Mouse (Mus musculus): ENCODE data around the gene Hypm. TPM values are rescaled to one million over a fixed set of nuclear protein-coding genes. Genes with fewer than 3 reads are reported as not detected.

Hypm gene
- polyA plus RNA-seq (2015; fragmentation: Nextera tagmentation; extraction: Ambion mirVana) = not detected in 2 replicates

DNA sequence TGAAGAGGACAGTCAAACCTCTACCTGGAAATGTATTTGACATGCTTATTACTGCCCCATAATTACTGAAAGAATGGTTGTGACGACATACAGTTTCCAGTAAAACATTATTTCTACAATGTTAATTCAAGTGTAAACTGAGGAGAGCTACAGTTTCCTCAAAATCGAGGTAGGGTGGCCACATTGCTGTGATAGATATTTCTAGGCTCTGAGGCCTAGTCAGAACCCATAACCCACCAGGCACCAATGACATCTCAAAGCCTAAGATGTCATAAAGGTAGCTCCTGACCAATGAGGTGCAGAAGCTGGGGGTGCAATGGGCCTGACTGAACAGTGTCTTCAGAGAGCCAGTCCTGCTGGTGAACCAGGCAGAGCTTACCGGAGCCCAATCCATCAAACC is at the start of gene Hypm:
Hypm (plus strand) TSS at position 301 of the 400 bp plus-strand sequence.
- H3K9ac ChIP-seq (replicated peaks; ENCODE audit: low read depth) = no peak within 1 kb of the TSS
- no peaks in the 10 kb centered on the region for H3K4me1 ChIP-seq (ENCODE audit: insufficient read depth, low read depth, low read length)
- no peaks in the 10 kb centered on the region for H3K36me3 ChIP-seq (ENCODE audit: insufficient read depth, low read length)
- H3K9me3 ChIP-seq (ENCODE audit: low read length) = no peaks in the 10 kb centered on the region
- H3K27me3 ChIP-seq (replicated peaks; ENCODE audit: insufficient read depth, low read length) = no peaks in the 10 kb centered on the region
- WGBS = 71% methylated on average over 3 of the region's 3 CpGs
- no peak within 1 kb of the TSS for H3K4me3 ChIP-seq (ENCODE audit: low read depth, low read length)
- H3K27ac ChIP-seq (ENCODE audit: low read length) = no peak within 1 kb of the TSS
- DNase-seq (ENCODE audit: low spot score) (no peak), ATAC-seq (no peak)
- TF ChIP-seq EP300 (IDR thresholded peaks at IDR 0.05) (no peak), CTCF (IDR thresholded peaks at IDR 0.05) (no peak)
- no peak within 1 kb of the TSS for H3K4me2 ChIP-seq (replicated peaks; ENCODE audit: low read depth, low read length)

- H3K4me1 ChIP-seq (ENCODE audit: insufficient read depth, low read depth, low read length) = no peaks in the 10 kb centered on the region
- H3K4me2 ChIP-seq (replicated peaks; ENCODE audit: low read depth, low read length) = no peak overlapping the region
- 65% methylated on average over 1 of the region's 1 CpGs for WGBS
- H3K27ac ChIP-seq (ENCODE audit: low read length) = no peak overlapping the region
- no peak overlapping the region for H3K4me3 ChIP-seq (ENCODE audit: low read depth, low read length)
- DNase-seq (ENCODE audit: low spot score) (no peak), ATAC-seq (no peak)
- H3K36me3 ChIP-seq (ENCODE audit: insufficient read depth, low read length) = no peaks in the 10 kb centered on the region
- H3K9ac ChIP-seq (replicated peaks; ENCODE audit: low read depth) = no peak overlapping the region
- no peak for TF ChIP-seq EP300 (IDR thresholded peaks at IDR 0.05)
- H3K9me3 ChIP-seq (ENCODE audit: low read length) = no peaks in the 10 kb centered on the region
- no peaks in the 10 kb centered on the region for H3K27me3 ChIP-seq (replicated peaks; ENCODE audit: insufficient read depth, low read length)
Measured at GRCm38 (mm10) chrX:9810101-9810500, 36.6 kb upstream of the Hypm start.

DNA sequence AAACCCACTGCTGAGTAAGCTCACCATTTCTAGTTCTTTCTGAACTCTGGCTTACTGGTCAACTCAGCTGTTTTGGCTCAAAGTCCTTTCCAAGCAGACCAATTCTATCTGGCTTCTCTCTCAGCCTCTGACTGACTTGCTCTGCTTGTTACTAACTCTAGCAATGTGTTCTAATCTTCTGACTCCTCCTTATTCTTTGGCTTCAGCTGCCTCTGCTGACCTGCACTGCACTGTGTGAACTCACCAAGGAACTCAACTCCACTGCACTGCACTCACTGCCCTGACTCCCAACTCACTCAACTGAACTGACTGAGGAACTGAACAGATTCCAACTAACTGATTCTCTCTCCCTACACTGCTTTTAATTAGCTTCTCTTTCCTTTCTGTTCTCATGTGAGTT is 34.3 kb upstream of the Hypm start:
- Histone ChIP-seq H3K9me3 (ENCODE audit: low read length) (no peaks in the 10 kb centered on the region), H3K4me1 (ENCODE audit: insufficient read depth, low read depth, low read length) (no peaks in the 10 kb centered on the region), H3K4me3 (ENCODE audit: low read depth, low read length) (no peak overlapping the region), H3K9ac (replicated peaks; ENCODE audit: low read depth) (no peak overlapping the region), H3K36me3 (ENCODE audit: insufficient read depth, low read length) (no peaks in the 10 kb centered on the region), H3K27me3 (replicated peaks; ENCODE audit: insufficient read depth, low read length) (no peaks in the 10 kb centered on the region), H3K27ac (ENCODE audit: low read length) (no peak overlapping the region), H3K4me2 (replicated peaks; ENCODE audit: low read depth, low read length) (no peak overlapping the region)
- TF ChIP-seq CTCF (IDR thresholded peaks at IDR 0.05) (no peak), EP300 (IDR thresholded peaks at IDR 0.05) (no peak)
- DNase-seq (ENCODE audit: low spot score) = no peak
- ATAC-seq = no peak

DNA sequence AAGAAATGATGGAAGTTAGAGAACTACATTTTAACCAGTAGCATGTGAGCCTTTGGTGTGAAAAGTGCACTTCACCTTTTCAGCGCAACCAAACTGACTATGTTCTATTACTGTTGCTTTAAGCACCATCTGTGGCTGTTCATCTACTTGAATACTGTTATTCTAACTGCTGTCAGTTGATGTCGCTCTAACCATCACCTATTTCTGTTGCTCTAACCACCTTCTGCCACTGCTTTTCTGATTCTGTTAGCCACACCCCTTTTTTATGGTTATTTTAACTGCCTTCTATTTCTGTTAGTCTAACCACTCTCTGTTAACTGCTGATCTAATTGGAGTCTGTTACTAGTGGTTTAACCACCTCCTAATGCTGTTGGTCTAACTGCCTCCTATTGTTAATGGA is 11.9 kb upstream of the Hypm start:
- DNase-seq (ENCODE audit: low spot score) = no peak
- Histone ChIP-seq H3K4me3 (ENCODE audit: low read depth, low read length) (no peak overlapping the region), H3K9me3 (ENCODE audit: low read length) (no peaks in the 10 kb centered on the region), H3K9ac (replicated peaks; ENCODE audit: low read depth) (no peak overlapping the region), H3K27ac (ENCODE audit: low read length) (no peak overlapping the region), H3K27me3 (replicated peaks; ENCODE audit: insufficient read depth, low read length) (no peaks in the 10 kb centered on the region), H3K4me2 (replicated peaks; ENCODE audit: low read depth, low read length) (no peak overlapping the region), H3K36me3 (ENCODE audit: insufficient read depth, low read length) (no peaks in the 10 kb centered on the region), H3K4me1 (ENCODE audit: insufficient read depth, low read depth, low read length) (no peaks in the 10 kb centered on the region)
- WGBS = 68% methylated on average over 2 of the region's 2 CpGs
- TF ChIP-seq EP300 (IDR thresholded peaks at IDR 0.05) = no peak
- TF ChIP-seq CTCF (IDR thresholded peaks at IDR 0.05) = 0 out of 2 replicates have a peak, but pooled peaks have one; percentile 8
- no peak for ATAC-seq

GRCm38 (mm10) chrX:9849403-9849802 is 2.7 kb downstream of the Hypm start, which contains the start of gene H2al3:
Gene H2al3, plus strand, starts transcription at chrX:9849703.
- no peaks in the 10 kb centered on the region for H3K27me3 ChIP-seq (replicated peaks; ENCODE audit: insufficient read depth, low read length)
- ATAC-seq (no peak), DNase-seq (ENCODE audit: low spot score) (no peak)
- H3K4me2 ChIP-seq (replicated peaks; ENCODE audit: low read depth, low read length) = no peak within 1 kb of the TSS
- no peaks in the 10 kb centered on the region for H3K36me3 ChIP-seq (ENCODE audit: insufficient read depth, low read length)
- 42% methylated on average over 1 of the region's 1 CpGs for WGBS
- no peak within 1 kb of the TSS for H3K27ac ChIP-seq (ENCODE audit: low read length)
- no peaks in the 10 kb centered on the region for H3K4me1 ChIP-seq (ENCODE audit: insufficient read depth, low read depth, low read length)
- no peaks in the 10 kb centered on the region for H3K9me3 ChIP-seq (ENCODE audit: low read length)
- no peak within 1 kb of the TSS for H3K4me3 ChIP-seq (ENCODE audit: low read depth, low read length)
- no peak within 1 kb of the TSS for H3K9ac ChIP-seq (replicated peaks; ENCODE audit: low read depth)
- TF ChIP-seq EP300 (IDR thresholded peaks at IDR 0.05) = no peak
- TF ChIP-seq CTCF (IDR thresholded peaks at IDR 0.05) = no peak

DNA sequence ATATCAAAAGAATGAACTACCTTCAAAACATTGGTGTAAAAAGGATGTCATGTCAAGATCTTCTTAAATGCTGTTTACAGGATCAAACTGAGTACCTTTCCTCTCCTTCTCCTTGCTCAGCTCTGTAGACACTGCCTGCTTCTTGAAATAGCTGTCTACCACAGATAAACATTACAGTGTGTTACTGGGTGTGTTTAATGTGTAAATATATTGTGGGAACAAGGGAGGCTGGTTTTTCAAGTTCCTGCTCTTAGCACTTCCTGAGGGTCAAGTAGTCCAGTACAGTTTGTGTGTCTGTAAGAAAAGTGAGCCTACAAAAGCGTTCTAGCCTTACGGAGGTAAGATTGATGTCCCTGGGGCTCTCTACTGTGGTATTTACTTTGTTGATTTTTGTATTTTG is 15.1 kb downstream of the Hypm start:
- ATAC-seq = peak; percentile 56
- 58% methylated on average over 2 of the region's 2 CpGs for WGBS

DNA sequence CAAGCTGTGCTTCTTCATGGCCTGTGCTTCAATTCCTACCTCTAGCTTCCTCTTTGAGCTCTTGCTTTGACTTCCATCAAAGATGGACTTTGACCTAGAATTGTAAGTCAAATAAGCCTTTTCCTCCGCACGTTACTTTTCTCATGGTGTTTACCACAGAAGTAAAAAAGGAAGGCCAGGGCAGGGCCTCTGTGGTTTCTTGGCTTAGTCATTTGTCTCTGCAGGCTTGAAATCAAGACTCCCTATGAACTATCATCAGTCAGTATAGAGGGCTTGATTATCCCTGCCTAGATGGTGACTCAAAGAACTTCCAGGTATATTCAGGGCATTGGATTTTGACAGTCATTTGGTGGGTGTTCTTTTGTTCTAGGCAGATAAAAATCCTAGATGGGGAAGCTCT is 28.8 kb downstream of the Hypm start:
- Histone ChIP-seq H3K27ac (ENCODE audit: low read length) (no peak overlapping the region), H3K4me1 (ENCODE audit: insufficient read depth, low read depth, low read length) (no peaks in the 10 kb centered on the region), H3K36me3 (ENCODE audit: insufficient read depth, low read length) (no peaks in the 10 kb centered on the region), H3K4me2 (replicated peaks; ENCODE audit: low read depth, low read length) (no peak overlapping the region), H3K27me3 (replicated peaks; ENCODE audit: insufficient read depth, low read length) (no peaks in the 10 kb centered on the region), H3K4me3 (ENCODE audit: low read depth, low read length) (no peak overlapping the region), H3K9me3 (ENCODE audit: low read length) (no peaks in the 10 kb centered on the region), H3K9ac (replicated peaks; ENCODE audit: low read depth) (no peak overlapping the region)
- DNase-seq (ENCODE audit: low spot score) (no peak), ATAC-seq (no peak)
- TF ChIP-seq EP300 (IDR thresholded peaks at IDR 0.05) (no peak), CTCF (IDR thresholded peaks at IDR 0.05) (no peak)
- WGBS = 81% methylated on average over 2 of the region's 2 CpGs

More for the DNA sequence above, 15.1 kb downstream of the Hypm start:
- Histone ChIP-seq H3K9me3 (ENCODE audit: low read length) (no peaks in the 10 kb centered on the region), H3K9ac (replicated peaks; ENCODE audit: low read depth) (no peak overlapping the region), H3K27me3 (replicated peaks; ENCODE audit: insufficient read depth, low read length) (no peaks in the 10 kb centered on the region), H3K4me3 (ENCODE audit: low read depth, low read length) (no peak overlapping the region), H3K36me3 (ENCODE audit: insufficient read depth, low read length) (no peaks in the 10 kb centered on the region), H3K27ac (ENCODE audit: low read length) (no peak overlapping the region), H3K4me2 (replicated peaks; ENCODE audit: low read depth, low read length) (no peak overlapping the region), H3K4me1 (ENCODE audit: insufficient read depth, low read depth, low read length) (no peaks in the 10 kb centered on the region)
- TF ChIP-seq CTCF (IDR thresholded peaks at IDR 0.05) = no peak
- peak; percentile 46; the same call in 1 of the 2 replicates for TF ChIP-seq EP300 (IDR thresholded peaks at IDR 0.05)
- peak; percentile 40 for DNase-seq (ENCODE audit: low spot score)

Data from lung, postnatal 0 days (tissue).